Mouse (Mus musculus) cerebellum, postnatal 36 days (tissue): ENCODE data around the gene Gvin1.
"Not testable (repeated sequence)": the region's sequence is repeated elsewhere in the genome, so short reads cannot be mapped to it uniquely, and the experiment has no call there.

Source experiments
- DNase-seq, 2 experiments: peaks; one replicate each; pipeline ENCODE4 v3.0.0; 2021 to 2022; ENCODE audit warnings: mixed read lengths in 2 of 2

Gene Gvin1

DNA sequence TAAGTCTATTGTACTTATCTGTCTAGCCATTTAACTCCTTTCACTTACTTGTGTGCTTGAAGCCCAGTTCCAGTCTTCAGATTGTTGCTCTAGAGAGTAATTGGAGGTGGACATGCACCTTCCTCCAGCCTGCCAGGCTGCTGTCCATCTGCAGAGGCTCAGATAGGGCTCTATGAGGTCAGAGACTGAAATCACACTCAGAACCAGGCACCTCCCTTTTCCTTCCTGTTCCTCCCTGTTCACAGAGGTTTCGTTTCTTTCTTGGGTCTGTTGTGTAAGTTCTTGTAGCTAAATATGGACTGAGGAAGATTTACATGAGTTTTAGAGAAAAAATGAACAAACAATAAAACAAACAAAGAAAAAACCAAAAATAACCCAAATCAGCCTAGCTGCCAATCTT, at the start of gene Gvin1:
Gvin1 (minus strand) TSS at position 150 of the 400 bp plus-strand sequence.
- not testable (repeated sequence) for DNase-seq

- DNase-seq: no peak
These were observed 36.9 kb upstream of the Gvin1 start for GRCm38 (mm10) chr7:106251844-106252517.

DNA sequence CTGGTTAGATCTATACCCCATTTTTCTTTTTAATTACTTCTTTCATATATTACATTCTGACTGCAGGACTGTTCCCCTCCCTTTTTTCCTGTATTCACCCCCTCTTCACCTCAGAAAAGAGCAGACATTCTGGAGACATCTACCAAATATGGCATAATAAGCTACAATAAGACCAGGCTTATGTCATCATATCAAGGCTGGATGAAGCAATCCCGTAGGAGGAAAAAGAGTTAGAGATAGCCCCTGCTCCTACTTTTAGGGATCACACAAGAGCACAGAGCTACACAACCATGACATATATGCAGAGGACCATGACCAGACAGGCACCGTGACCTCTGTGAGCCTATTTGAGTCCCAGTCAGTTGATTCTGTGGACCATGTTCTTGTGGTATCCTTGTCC, 33.8 kb upstream of the Gvin1 start:
- DNase-seq: no peak

DNA sequence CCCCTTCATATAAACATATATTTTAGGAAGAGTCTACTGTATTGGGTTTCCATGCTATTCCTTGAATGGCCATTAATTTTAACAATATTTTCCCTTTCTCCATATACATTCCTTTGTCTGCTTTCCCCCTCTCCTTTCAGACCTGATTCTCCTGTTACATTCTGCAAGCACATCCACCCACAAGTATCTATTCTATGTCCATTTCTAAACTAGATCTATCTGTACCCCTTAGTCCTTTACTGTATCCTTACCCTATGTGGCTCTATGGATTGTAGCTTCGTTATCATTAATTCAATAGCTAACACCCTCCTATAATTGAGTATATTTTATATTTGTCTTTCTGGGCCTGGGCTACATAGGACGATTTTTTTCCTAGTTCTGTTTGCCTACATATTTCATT, 33.1 kb upstream of the Gvin1 start:
- DNase-seq: no peak

GRCm38 (mm10) chr7:106245601-106246000, 30.5 kb upstream of the Gvin1 start:
- DNase-seq: no peak

DNA sequence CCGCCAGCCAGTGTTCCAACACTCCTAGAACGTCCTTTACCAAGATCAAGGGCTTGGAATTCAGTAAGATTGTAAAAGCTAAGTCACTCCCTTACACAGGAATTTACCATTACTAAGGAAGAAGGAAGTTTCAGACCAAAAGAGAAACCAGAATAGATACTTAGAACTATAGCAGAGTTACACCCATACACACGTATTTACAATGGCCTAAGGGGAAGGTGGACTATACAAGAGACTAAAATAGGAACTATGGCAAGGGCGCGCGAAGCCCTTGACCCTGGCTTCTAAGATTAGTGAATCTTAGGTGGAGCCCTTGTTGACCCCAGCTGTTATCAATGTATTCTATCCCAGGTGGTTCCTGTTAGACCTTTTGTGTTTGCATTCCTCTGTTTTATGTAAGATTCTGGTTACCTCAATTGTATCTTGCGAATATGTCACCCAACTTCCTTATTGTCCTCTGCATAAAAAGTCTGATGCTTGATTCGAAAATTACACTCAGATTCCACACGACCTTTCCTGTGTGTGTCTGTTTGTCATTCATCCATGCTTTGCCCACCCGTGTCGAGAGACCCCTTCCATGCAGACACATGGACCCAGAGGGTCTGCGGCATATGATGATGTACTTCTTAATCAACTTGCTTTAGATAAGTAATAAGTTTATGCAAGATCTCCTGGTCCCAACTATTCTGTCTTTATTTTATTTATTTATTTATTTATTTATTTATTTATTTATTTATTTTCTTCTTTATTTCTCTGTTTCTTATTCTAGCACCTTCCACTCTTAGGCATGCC, 25.6 kb upstream of the Gvin1 start:
- DNase-seq: not testable (repeated sequence)

GRCm38 (mm10) chr7:106237192-106237465, 22.0 kb upstream of the Gvin1 start:
- DNase-seq: no peak

DNA sequence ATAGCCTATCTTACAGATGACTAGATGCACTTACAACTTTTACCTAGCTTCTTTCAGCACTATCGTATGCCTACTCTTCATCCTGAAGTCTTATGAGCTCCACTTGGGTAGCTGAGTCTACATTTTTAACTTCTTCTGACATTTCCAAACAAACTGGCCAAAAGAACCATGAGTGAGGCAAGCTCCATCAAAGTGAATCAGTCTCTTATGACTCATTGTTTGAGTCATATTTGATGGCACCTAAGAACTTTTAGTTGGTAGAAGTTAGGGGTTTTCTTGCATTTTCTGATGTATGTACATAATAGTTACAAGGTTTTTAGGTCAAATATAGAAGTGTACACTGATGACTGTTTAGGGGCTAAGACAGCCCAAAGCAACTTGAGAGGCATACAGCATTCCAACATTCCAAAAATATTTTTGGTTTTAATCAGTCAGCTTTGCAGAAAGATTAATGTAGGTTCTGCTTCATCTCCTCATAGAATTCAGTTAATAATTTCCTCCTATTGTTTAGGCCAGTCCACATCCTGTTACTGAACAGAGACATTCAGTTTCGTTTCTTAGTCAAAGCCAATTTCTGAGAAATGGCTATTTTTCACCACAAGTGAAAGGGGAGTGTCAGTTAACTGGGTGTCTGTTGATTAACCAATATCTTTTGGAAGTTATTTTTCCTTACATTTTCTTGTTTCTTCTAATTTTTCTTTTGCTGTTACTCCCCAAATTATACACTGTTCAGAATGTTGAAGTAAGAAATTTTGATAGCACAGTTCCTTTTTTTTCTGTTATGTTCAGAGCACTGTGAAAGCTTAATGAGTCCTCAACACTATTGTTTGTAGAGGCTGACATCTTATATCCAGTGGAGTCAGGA, 21.4 kb upstream of the Gvin1 start:
- DNase-seq: no peak

GRCm38 (mm10) chr7:106235596-106235995, 20.5 kb upstream of the Gvin1 start:
- no peak for DNase-seq

DNA sequence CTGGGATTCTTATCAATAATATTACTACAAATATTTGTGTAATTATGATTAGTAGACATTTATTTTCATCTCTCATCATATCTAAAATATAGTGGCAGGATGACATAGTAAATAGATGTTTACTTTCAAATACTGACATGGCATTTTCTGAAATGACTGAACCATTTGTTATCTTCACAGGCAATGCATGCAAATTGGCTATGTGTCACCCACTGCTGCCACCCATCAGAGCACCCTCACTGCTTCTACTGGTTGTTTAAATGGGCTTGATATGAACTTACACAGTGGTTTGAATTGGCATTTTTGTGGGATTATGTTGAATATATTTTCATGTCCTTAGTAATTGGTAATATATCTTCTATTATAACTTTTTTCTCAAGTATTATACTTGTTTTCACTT, 784 bp upstream of the Gvin1 start:
- not testable (repeated sequence) for DNase-seq

- DNase-seq: not testable (repeated sequence)
These were observed 1.4 kb downstream of the Gvin1 start for GRCm38 (mm10) chr7:106213770-106214169.

DNA sequence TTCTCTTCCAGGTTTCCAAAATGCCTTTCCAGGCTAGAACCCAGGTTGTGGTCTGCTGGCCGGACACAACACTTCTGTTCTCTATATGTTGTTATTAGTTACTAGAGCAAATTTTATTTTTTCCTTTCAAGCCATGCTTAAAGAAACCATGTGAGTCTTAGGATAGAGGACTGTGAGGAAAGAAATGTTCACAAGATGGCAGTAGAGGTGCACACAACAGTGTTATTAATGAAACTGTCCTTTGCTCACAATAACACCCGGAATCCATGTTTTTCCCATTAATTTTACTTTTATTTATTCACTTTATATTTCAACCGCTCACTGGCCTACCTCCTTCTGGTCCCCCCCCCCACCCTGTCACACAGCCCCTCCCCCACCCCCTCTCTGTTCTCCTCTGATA, 8.5 kb downstream of the Gvin1 start:
- not testable (repeated sequence) for DNase-seq

GRCm38 (mm10) chr7:106177065-106177464, 38.1 kb downstream of the Gvin1 start:
- not testable (repeated sequence) for DNase-seq

- not testable (repeated sequence) for DNase-seq
These were observed 69.9 kb downstream of the Gvin1 start for GRCm38 (mm10) chr7:106145013-106145754.

DNA sequence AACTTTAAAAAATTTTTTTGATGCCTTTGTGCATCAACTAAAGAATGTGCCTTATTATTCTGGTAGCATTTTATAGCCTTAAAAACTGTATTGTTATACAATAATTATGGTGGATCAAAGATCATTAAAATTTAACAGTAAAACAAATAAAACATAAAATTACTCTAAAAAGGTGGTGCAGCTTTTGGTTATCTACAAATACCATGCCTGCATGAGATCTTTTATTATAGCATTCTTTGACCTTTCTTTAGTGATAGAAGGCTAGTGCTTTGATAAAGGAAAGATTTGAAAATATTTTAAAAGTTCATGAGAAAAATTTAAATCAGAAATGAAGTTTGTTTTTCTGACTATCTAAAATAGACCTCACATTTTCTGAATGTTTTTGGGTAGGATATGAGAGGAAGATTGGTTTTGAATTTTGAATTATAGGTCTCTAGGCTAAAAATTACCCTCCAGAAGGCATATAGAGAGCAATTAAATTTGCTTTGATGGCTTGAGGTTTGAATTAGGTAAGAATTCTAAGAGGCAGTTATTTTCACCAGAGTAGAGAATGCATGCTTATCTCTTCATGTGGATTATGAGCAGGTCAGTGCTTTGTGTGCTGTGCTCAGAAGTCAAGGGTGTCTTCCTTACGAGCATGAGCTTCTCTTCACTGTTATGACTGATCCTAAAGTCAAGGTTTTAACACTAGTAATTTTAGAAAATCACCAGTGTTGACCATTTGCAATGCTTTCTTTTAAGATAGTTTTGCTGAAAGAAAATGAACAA, 73.8 kb downstream of the Gvin1 start:
- DNase-seq: not testable (repeated sequence)

DNA sequence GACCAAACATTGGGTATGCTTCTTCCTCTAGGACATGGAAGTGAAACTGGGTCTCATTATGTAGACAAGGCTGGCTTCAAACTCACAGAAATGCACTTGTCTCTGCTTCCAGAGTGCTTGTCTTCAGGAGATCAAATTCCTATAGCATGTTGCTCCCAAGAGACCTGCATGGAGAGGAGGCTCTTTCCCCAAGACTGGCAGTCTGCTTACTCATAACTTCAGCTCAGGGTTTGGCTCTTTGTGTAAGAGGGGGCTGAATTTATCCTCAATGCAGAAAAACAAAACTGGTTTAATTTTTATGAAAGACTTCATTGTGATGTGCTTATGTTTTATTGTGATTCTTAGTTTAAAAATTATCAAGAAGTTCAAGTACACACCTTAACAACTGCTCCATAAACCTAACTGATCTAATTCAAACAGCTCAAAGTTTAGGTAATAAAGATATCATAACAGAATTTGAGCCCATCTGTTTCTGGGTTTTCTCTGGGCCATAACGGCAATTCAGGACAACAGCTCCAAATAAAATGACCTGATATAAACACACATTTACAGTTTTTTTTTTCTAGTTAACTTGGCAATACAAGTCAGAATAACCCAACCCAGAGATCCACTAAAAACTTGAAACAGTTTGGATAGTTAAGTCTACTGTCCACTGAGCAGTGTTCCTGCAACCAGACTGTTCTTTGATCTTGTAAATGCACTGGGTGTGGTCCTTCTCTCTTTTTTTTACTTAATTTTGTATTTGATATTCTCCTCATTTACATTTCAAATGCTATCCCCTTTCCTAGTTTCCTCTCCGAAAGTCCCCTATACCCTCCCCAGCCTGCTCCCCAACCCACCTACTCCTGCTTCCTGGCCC, 97.8 kb downstream of the Gvin1 start:
- not testable (repeated sequence) for DNase-seq
